Mouse (Mus musculus): ENCODE data around the gene Rbm18. TPM values are rescaled to one million over a fixed set of nuclear protein-coding genes. Genes with fewer than 3 reads are reported as not detected.

Rbm18 gene
- total and polyA plus RNA-seq, 2 experiments = 5.6 to 13.3 TPM

GRCm38 (mm10) chr2:36077160-36077761 lies 59.3 kb downstream of the Rbm18 start:
- TF ChIP-seq CTCF (IDR thresholded peaks at IDR 0.05; ENCODE audit: low read depth, low read length) (no peak), POLR2A (IDR thresholded peaks at IDR 0.05; ENCODE audit: extremely low read depth, insufficient read depth, low read length) (no peak)
- no peaks in the 10 kb centered on the region for H3K36me3 ChIP-seq (ENCODE audit: control insufficient read depth, insufficient read depth, low read length)
- H3K27me3 ChIP-seq (ENCODE audit: control insufficient read depth, insufficient read depth, low read length) = no peaks in the 10 kb centered on the region
- no peak for DNase-seq (ENCODE audit: extremely low read depth, low read depth, low spot score)
- no peak overlapping the region for H3K27ac ChIP-seq (replicated peaks; ENCODE audit: insufficient read depth, low read depth, low read length)
- no peaks in the 10 kb centered on the region for H3K79me2 ChIP-seq (ENCODE audit: control insufficient read depth, insufficient read depth, low read length)
- no peak overlapping the region for H3K9ac ChIP-seq (ENCODE audit: low read depth, low read length)
- 67% methylated on average over 11 of the region's 11 CpGs for WGBS
- H3K4me3 ChIP-seq (ENCODE audit: insufficient read depth, low read depth, low read length) = no peak overlapping the region
- peaks cover 17% of the 10 kb centered on the region for H3K4me1 ChIP-seq (ENCODE audit: control insufficient read depth, insufficient read depth, low read length)

GRCm38 (mm10) chr2:36075210-36075609 lies 61.4 kb downstream of the Rbm18 start:
- H3K27ac ChIP-seq (replicated peaks; ENCODE audit: insufficient read depth, low read depth, low read length) = no peak overlapping the region
- H3K79me2 ChIP-seq (ENCODE audit: control insufficient read depth, insufficient read depth, low read length) = no peaks in the 10 kb centered on the region
- H3K27me3 ChIP-seq (ENCODE audit: control insufficient read depth, insufficient read depth, low read length) = no peaks in the 10 kb centered on the region
- no peak for DNase-seq (ENCODE audit: extremely low read depth, low read depth, low spot score)
- 88% methylated on average over 5 of the region's 5 CpGs for WGBS
- H3K4me3 ChIP-seq (ENCODE audit: insufficient read depth, low read depth, low read length) = no peak overlapping the region
- no peaks in the 10 kb centered on the region for H3K36me3 ChIP-seq (ENCODE audit: control insufficient read depth, insufficient read depth, low read length)
- H3K4me1 ChIP-seq (ENCODE audit: control insufficient read depth, insufficient read depth, low read length) = peaks cover 16% of the 10 kb centered on the region
- no peak overlapping the region for H3K9ac ChIP-seq (ENCODE audit: low read depth, low read length)
- TF ChIP-seq POLR2A (IDR thresholded peaks at IDR 0.05; ENCODE audit: extremely low read depth, insufficient read depth, low read length) (no peak), CTCF (IDR thresholded peaks at IDR 0.05; ENCODE audit: low read depth, low read length) (no peak)

- TF ChIP-seq CTCF (IDR thresholded peaks at IDR 0.05; ENCODE audit: low read depth, low read length) = no peak
- TF ChIP-seq POLR2A (IDR thresholded peaks at IDR 0.05; ENCODE audit: extremely low read depth, insufficient read depth, low read length) = no peak
- H3K79me2 ChIP-seq (ENCODE audit: control insufficient read depth, insufficient read depth, low read length) = no peaks in the 10 kb centered on the region
- H3K27me3 ChIP-seq (ENCODE audit: control insufficient read depth, insufficient read depth, low read length) = no peaks in the 10 kb centered on the region
- no peak overlapping the region for H3K9ac ChIP-seq (ENCODE audit: low read depth, low read length)
- peak; percentile 80 for DNase-seq (ENCODE audit: extremely low read depth, low read depth, low spot score)
- H3K27ac ChIP-seq (replicated peaks; ENCODE audit: insufficient read depth, low read depth, low read length) = 0 out of 2 replicates have a peak overlapping the region, but pooled peaks have one; percentile 7
- H3K4me3 ChIP-seq (ENCODE audit: insufficient read depth, low read depth, low read length) = no peak overlapping the region
- 33% methylated on average over 3 of the region's 3 CpGs for WGBS
- H3K4me1 ChIP-seq (ENCODE audit: control insufficient read depth, insufficient read depth, low read length) = peaks cover 16% of the 10 kb centered on the region
- H3K36me3 ChIP-seq (ENCODE audit: control insufficient read depth, insufficient read depth, low read length) = no peaks in the 10 kb centered on the region
Observed at GRCm38 (mm10) chr2:36073781-36074180, 62.8 kb downstream of the Rbm18 start.

GRCm38 (mm10) chr2:36071660-36072305 lies 64.8 kb downstream of the Rbm18 start:
- WGBS = 35% methylated on average over 8 of the region's 8 CpGs

GRCm38 (mm10) chr2:36067132-36067531 lies 69.4 kb downstream of the Rbm18 start:
- TF ChIP-seq POLR2A (IDR thresholded peaks at IDR 0.05; ENCODE audit: extremely low read depth, insufficient read depth, low read length) (no peak), CTCF (IDR thresholded peaks at IDR 0.05; ENCODE audit: low read depth, low read length) (no peak)
- Histone ChIP-seq H3K4me1 (ENCODE audit: control insufficient read depth, insufficient read depth, low read length) (peaks cover 4% of the 10 kb centered on the region), H3K9ac (ENCODE audit: low read depth, low read length) (no peak overlapping the region), H3K79me2 (ENCODE audit: control insufficient read depth, insufficient read depth, low read length) (no peaks in the 10 kb centered on the region), H3K4me3 (ENCODE audit: insufficient read depth, low read depth, low read length) (no peak overlapping the region), H3K36me3 (ENCODE audit: control insufficient read depth, insufficient read depth, low read length) (no peaks in the 10 kb centered on the region), H3K27me3 (ENCODE audit: control insufficient read depth, insufficient read depth, low read length) (no peaks in the 10 kb centered on the region), H3K27ac (replicated peaks; ENCODE audit: insufficient read depth, low read depth, low read length) (no peak overlapping the region)
- 85% methylated on average over 9 of the region's 9 CpGs for WGBS
- DNase-seq (ENCODE audit: extremely low read depth, low read depth, low spot score) = no peak

More at GRCm38 (mm10) chr2:36071660-36072305, 64.8 kb downstream of the Rbm18 start:
- peaks cover 16% of the 10 kb centered on the region for H3K4me1 ChIP-seq (ENCODE audit: control insufficient read depth, insufficient read depth, low read length)
- no peaks in the 10 kb centered on the region for H3K27me3 ChIP-seq (ENCODE audit: control insufficient read depth, insufficient read depth, low read length)
- DNase-seq (ENCODE audit: extremely low read depth, low read depth, low spot score) = peak; percentile 99
- H3K9ac ChIP-seq (ENCODE audit: low read depth, low read length) = no peak overlapping the region
- no peaks in the 10 kb centered on the region for H3K79me2 ChIP-seq (ENCODE audit: control insufficient read depth, insufficient read depth, low read length)
- H3K36me3 ChIP-seq (ENCODE audit: control insufficient read depth, insufficient read depth, low read length) = no peaks in the 10 kb centered on the region
- TF ChIP-seq POLR2A (IDR thresholded peaks at IDR 0.05; ENCODE audit: extremely low read depth, insufficient read depth, low read length) (no peak), CTCF (IDR thresholded peaks at IDR 0.05; ENCODE audit: low read depth, low read length) (no peak; the same call in 1 of the 2 replicates)
- H3K4me3 ChIP-seq (ENCODE audit: insufficient read depth, low read depth, low read length) = no peak overlapping the region
- H3K27ac ChIP-seq (replicated peaks; ENCODE audit: insufficient read depth, low read depth, low read length) = peak overlapping the region; percentile 33

Other genes starting within 250 kb of the Rbm18 start
- gene Ttll11, start 156.9 kb downstream of the Rbm18 start, total RNA-seq (2014; rRNA removed) = 0.07 and 0.09 TPM in 2 replicates
- 0.15 and 0.55 TPM in 2 replicates for gene Ttll11, start 156.9 kb downstream of the Rbm18 start, polyA plus RNA-seq (2012; rRNA removed)
- 87.0 and 90.9 TPM in 2 replicates for gene Ndufa8, start 87.4 kb downstream of the Rbm18 start, total RNA-seq (2014; rRNA removed)
- 86.2 and 96.3 TPM in 2 replicates for gene Ndufa8, start 87.4 kb downstream of the Rbm18 start, polyA plus RNA-seq (2012; rRNA removed)
- gene Morn5, start 87.3 kb downstream of the Rbm18 start, total RNA-seq (2014; rRNA removed) = not detected in 2 replicates
- gene Morn5, start 87.3 kb downstream of the Rbm18 start, polyA plus RNA-seq (2012; rRNA removed) = not detected in 2 replicates
- gene Lhx6, start 31.4 kb downstream of the Rbm18 start, total RNA-seq (2014; rRNA removed) = 0.37 and 0.67 TPM in 2 replicates
- 1.7 and 3.0 TPM in 2 replicates for gene Lhx6, start 31.4 kb downstream of the Rbm18 start, polyA plus RNA-seq (2012; rRNA removed)
- gene Mrrf, start 384 bp downstream of the Rbm18 start, total RNA-seq (2014; rRNA removed) = 20.0 and 28.7 TPM in 2 replicates
- gene Mrrf, start 384 bp downstream of the Rbm18 start, polyA plus RNA-seq (2012; rRNA removed) = 28.0 and 31.4 TPM in 2 replicates
- 12.4 and 14.4 TPM in 2 replicates for gene Ptgs1, start 93.7 kb upstream of the Rbm18 start, total RNA-seq (2014; rRNA removed)
- gene Ptgs1, start 93.7 kb upstream of the Rbm18 start, polyA plus RNA-seq (2012; rRNA removed) = 7.3 and 10.9 TPM in 2 replicates
- gene Olfr338, start 236.7 kb upstream of the Rbm18 start, total RNA-seq (2014; rRNA removed) = not detected in 2 replicates
- gene Olfr338, start 236.7 kb upstream of the Rbm18 start, polyA plus RNA-seq (2012; rRNA removed) = not detected in 2 replicates

Data from liver, adult 2 months (tissue).